Mouse (Mus musculus) heart, postnatal 0 days (tissue): ENCODE data around the gene Slc29a3.

ENCODE experiments used
- CTCF ChIP-seq: IDR thresholded peaks from 2 replicates; pipeline ENCODE4 v1.5.1; 2016; ENCODE audit warnings: antibody characterized with exemption, control low read depth, low read depth
- EP300 ChIP-seq: IDR thresholded peaks from 2 replicates; pipeline ENCODE4 v1.6.1; 2016; ENCODE audit warnings: antibody characterized with exemption, low read depth

DNA sequence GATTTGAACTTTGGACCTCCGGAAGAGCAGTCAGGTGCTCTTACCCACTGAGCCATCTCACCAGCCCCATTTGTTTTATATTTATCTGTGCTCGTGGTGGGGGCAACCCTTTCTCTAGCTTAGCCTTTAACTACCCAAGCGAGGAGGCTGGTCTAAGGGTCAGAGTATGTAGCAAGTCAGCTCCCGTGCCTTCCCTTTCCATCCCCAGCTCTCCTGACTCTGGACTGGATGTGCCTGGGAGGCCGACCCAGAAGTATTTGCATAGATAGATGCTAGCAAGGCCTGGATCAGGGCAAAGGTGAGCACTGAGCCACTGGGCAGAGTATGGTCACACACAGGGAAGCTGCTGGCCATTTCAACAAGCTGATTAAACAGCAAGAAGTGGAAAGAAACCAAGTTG is 43.8 kb downstream of the Slc29a3 start:
- no peak for TF ChIP-seq CTCF
- no peak for TF ChIP-seq EP300
